Mouse (Mus musculus) myocyte (in vitro differentiated cells): ENCODE measurements around the gene Olfr93.

Experiments used
- CEBPB ChIP-seq: IDR thresholded peaks from 2 replicates; pipeline ENCODE4 v1.6.1; 2011; ENCODE audit warnings: mild to moderate bottlenecking, moderate library complexity; ENCODE audit not compliant: poor library complexity, insufficient read depth, severe bottlenecking
- E2F4 ChIP-seq: IDR thresholded peaks from one replicate; pipeline ENCODE4 v1.6.1; 2011; ENCODE audit warnings: mild to moderate bottlenecking, control low read depth, moderate library complexity; ENCODE audit not compliant: insufficient read depth
- MAX ChIP-seq: IDR thresholded peaks from one replicate; pipeline ENCODE4 v1.6.1; 2011; ENCODE audit warnings: low read depth, mild to moderate bottlenecking, control low read depth
- MYOD1 ChIP-seq, 3 experiments: IDR thresholded peaks; one replicate each; pipeline ENCODE4 v1.6.1; 2011; ENCODE audit warnings: control low read depth in 2 of 3, low read depth in 2 of 3, mild to moderate bottlenecking in 2 of 3, moderate library complexity in 1 of 3; ENCODE audit not compliant: insufficient read length in 2 of 3, control insufficient read depth in 1 of 3
- MYOG ChIP-seq, 3 experiments: IDR thresholded peaks; one replicate each; pipeline ENCODE4 v1.6.1; 2011; ENCODE audit warnings: control low read depth in 2 of 3, low read depth in 2 of 3, mild to moderate bottlenecking in 2 of 3; ENCODE audit not compliant: insufficient read length in 2 of 3, control insufficient read depth in 1 of 3, insufficient read depth in 1 of 3
- POLR2A ChIP-seq: IDR thresholded peaks from one replicate; pipeline ENCODE4 v1.6.1; 2011; ENCODE audit warnings: low read depth, mild to moderate bottlenecking, control low read depth, moderate library complexity; ENCODE audit not compliant: insufficient read length
- POLR2AphosphoS2 ChIP-seq: IDR thresholded peaks from one replicate; pipeline ENCODE4 v1.6.1; 2011; ENCODE audit warnings: low read depth, control low read depth; ENCODE audit not compliant: insufficient read length
- USF1 ChIP-seq: IDR thresholded peaks from one replicate; pipeline ENCODE4 v1.6.1; 2011; ENCODE audit warnings: low read depth, mild to moderate bottlenecking, control low read depth, moderate library complexity

- TF ChIP-seq MYOD1 (IDR thresholded peaks at IDR 0.05; ENCODE audit: control insufficient read depth in 1 of 3, insufficient read length in 2 of 3, low read depth in 2 of 3) (no peak), E2F4 (no peak), POLR2A (no peak), USF1 (no peak), MAX (no peak), CEBPB (no peak), POLR2AphosphoS2 (no peak), MYOG (IDR thresholded peaks at IDR 0.05; ENCODE audit: control insufficient read depth in 1 of 3, insufficient read depth in 1 of 3, insufficient read length in 2 of 3, low read depth in 2 of 3) (no peak)
Measured at GRCm38 (mm10) chr17:37098178-37098577, 63.1 kb downstream of the Olfr93 start, which contains the start of gene Olfr91.
